Mouse (Mus musculus) liver, postnatal 0 days (tissue): ENCODE results near the gene Mapkapk3.

ENCODE experiments used
- CTCF ChIP-seq: sonication (generic); IDR thresholded peaks from 2 replicates; pipeline ENCODE4 v1.5.1; 2016; ENCODE audit warnings: antibody characterized with exemption, low read depth
- EP300 ChIP-seq: IDR thresholded peaks from 2 replicates; pipeline ENCODE4 v1.6.1; 2016; ENCODE audit warnings: antibody characterized with exemption, low read depth, mild to moderate bottlenecking

- TF ChIP-seq CTCF: no peak
- no peak for TF ChIP-seq EP300
Observed at GRCm38 (mm10) chr9:107232140-107232539, 57.5 kb downstream of the Mapkapk3 start.
